Mouse (Mus musculus): ENCODE data around the gene Sertad2. TPM values are rescaled to one million over a fixed set of nuclear protein-coding genes. Genes with fewer than 3 reads are reported as not detected.

The Sertad2 gene
- polyA plus RNA-seq, 1 experiment from 2014 or later, result 23.6 TPM

DNA sequence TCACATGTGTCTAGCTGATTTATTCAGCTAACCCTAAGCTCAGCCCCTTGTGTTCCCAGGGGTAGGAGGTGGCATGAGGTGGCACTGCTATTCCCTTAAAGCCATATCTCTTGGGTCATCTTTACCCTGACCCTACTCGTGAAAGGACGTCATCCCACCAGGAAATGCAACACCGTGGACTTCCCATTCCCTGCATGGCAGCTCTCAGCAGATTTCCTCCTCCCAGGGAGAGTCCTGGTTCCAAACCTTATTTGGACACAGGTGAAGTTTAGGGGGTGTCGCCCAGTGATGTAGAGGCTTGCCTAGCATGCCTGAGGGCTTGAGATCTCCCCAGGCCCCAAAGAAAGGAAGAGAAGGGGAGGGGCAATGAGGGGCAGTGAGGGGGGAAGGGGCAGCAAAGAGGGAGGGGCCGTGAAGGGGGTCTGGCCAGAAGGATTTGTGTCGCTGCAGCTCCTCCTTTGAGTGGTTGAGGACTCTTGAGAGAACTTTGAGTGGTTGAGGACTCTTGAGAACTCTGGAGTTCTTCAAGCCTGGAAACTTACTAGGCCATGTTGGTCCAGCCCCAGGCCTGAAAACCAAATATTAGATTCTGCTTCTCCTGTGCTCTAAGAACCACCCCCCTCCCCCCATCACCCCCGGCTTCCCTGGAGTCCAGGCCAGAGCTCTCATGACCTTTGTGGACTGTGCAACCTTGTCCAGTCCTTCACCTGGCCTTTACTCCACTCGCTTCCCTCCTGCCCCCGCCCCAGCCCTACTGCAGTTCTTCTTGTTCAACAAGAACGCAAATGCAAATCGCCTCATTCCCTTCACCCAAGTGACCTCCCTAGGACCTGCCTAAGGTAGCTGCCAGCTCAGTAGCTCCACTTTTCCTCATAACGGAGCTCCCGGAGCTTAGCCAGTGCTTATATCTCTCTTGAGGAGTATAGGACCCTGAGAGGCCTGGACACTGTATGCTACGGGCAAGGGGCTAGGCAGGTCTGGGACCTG, 117.4 kb downstream of the Sertad2 start:
- Histone ChIP-seq H3K27me3 (ENCODE audit: control insufficient read depth, insufficient read depth, low read length) (no peaks in the 10 kb centered on the region), H3K4me2 (ENCODE audit: low read depth, severe bottlenecking) (no peak overlapping the region), H3K27ac (replicated peaks; ENCODE audit: low read depth, low read length) (no peak overlapping the region), H3K4me1 (ENCODE audit: control insufficient read depth, insufficient read depth, low read length) (peaks cover 8% of the 10 kb centered on the region), H3K9me3 (ENCODE audit: control insufficient read depth, low read length) (no peaks in the 10 kb centered on the region), H3K36me3 (ENCODE audit: control insufficient read depth, insufficient read depth, low read length) (no peaks in the 10 kb centered on the region), H3K9ac (ENCODE audit: low read length) (no peak overlapping the region), H3K4me3 (ENCODE audit: low read depth, low read length) (no peak overlapping the region)
- ATAC-seq (ENCODE audit: insufficient number of reproducible peaks, low FRiP score, low TSS enrichment, low read depth) (no peak), DNase-seq (ENCODE audit: low spot score) (no peak)
- WGBS, result 82% methylated on average over 14 of the region's 14 CpGs

GRCm38 (mm10) chr11:20661652-20662051, 118.6 kb downstream of the Sertad2 start:
- Histone ChIP-seq H3K4me1 (ENCODE audit: control insufficient read depth, insufficient read depth, low read length) (no peaks in the 10 kb centered on the region), H3K27ac (replicated peaks; ENCODE audit: low read depth, low read length) (no peak overlapping the region), H3K27me3 (ENCODE audit: control insufficient read depth, insufficient read depth, low read length) (no peaks in the 10 kb centered on the region), H3K9me3 (ENCODE audit: control insufficient read depth, low read length) (no peaks in the 10 kb centered on the region), H3K4me2 (ENCODE audit: low read depth, severe bottlenecking) (no peak overlapping the region), H3K9ac (ENCODE audit: low read length) (no peak overlapping the region), H3K36me3 (ENCODE audit: control insufficient read depth, insufficient read depth, low read length) (no peaks in the 10 kb centered on the region), H3K4me3 (ENCODE audit: low read depth, low read length) (no peak overlapping the region)
- DNase-seq (ENCODE audit: low spot score) (no peak), ATAC-seq (ENCODE audit: insufficient number of reproducible peaks, low FRiP score, low TSS enrichment, low read depth) (no peak)
- 43% methylated on average over 4 of the region's 4 CpGs for WGBS

- no peak for DNase-seq (ENCODE audit: low spot score)
- Histone ChIP-seq H3K27ac (replicated peaks; ENCODE audit: low read depth, low read length) (no peak overlapping the region), H3K9me3 (ENCODE audit: control insufficient read depth, low read length) (no peaks in the 10 kb centered on the region), H3K36me3 (ENCODE audit: control insufficient read depth, insufficient read depth, low read length) (no peaks in the 10 kb centered on the region), H3K9ac (ENCODE audit: low read length) (no peak overlapping the region), H3K27me3 (ENCODE audit: control insufficient read depth, insufficient read depth, low read length) (no peaks in the 10 kb centered on the region), H3K4me3 (ENCODE audit: low read depth, low read length) (no peak overlapping the region), H3K4me1 (ENCODE audit: control insufficient read depth, insufficient read depth, low read length) (no peaks in the 10 kb centered on the region), H3K4me2 (ENCODE audit: low read depth, severe bottlenecking) (no peak overlapping the region)
- 67% methylated on average over 7 of the region's 7 CpGs for WGBS
- no peak for ATAC-seq (ENCODE audit: insufficient number of reproducible peaks, low FRiP score, low TSS enrichment, low read depth)
Observed at GRCm38 (mm10) chr11:20662811-20663210, 119.8 kb downstream of the Sertad2 start.

- ATAC-seq (ENCODE audit: insufficient number of reproducible peaks, low FRiP score, low TSS enrichment, low read depth), result no peak
- H3K27me3 ChIP-seq (ENCODE audit: control insufficient read depth, insufficient read depth, low read length), result no peaks in the 10 kb centered on the region
- no peak overlapping the region for H3K4me3 ChIP-seq (ENCODE audit: low read depth, low read length)
- H3K9me3 ChIP-seq (ENCODE audit: control insufficient read depth, low read length), result no peaks in the 10 kb centered on the region
- no peaks in the 10 kb centered on the region for H3K4me1 ChIP-seq (ENCODE audit: control insufficient read depth, insufficient read depth, low read length)
- no peaks in the 10 kb centered on the region for H3K36me3 ChIP-seq (ENCODE audit: control insufficient read depth, insufficient read depth, low read length)
- WGBS, result 52% methylated on average over 5 of the region's 5 CpGs
- H3K9ac ChIP-seq (ENCODE audit: low read length), result no peak overlapping the region
- no peak for DNase-seq (ENCODE audit: low spot score)
- no peak overlapping the region for H3K27ac ChIP-seq (replicated peaks; ENCODE audit: low read depth, low read length)
- H3K4me2 ChIP-seq (ENCODE audit: low read depth, severe bottlenecking), result no peak overlapping the region
Observed at GRCm38 (mm10) chr11:20663580-20664198, 120.6 kb downstream of the Sertad2 start.

DNA sequence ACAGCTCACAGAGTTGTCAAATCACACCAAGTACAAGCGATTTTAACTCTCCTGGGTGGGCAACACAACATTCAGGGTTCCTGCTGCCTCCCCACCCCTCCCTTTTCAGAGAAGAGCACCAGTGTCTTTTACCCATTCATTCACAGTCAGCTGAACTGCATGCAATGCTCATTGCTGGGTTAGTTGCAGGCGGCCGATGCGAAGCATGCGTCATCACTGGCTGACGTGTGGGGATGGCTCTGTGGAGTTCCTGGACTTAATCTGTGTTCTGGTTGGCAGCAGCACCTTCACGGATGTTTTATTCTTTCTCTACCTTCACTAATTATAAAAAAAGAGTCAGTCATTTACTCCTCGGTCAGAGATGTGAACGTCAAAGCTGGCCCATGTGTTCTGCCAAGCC, 121.8 kb downstream of the Sertad2 start:
- WGBS, result 80% methylated on average over 9 of the region's 9 CpGs
- DNase-seq (ENCODE audit: low spot score), result no peak
- no peak for ATAC-seq (ENCODE audit: insufficient number of reproducible peaks, low FRiP score, low TSS enrichment, low read depth)
- H3K27ac ChIP-seq (replicated peaks; ENCODE audit: low read depth, low read length), result no peak overlapping the region
- H3K9me3 ChIP-seq (ENCODE audit: control insufficient read depth, low read length), result no peaks in the 10 kb centered on the region
- H3K9ac ChIP-seq (ENCODE audit: low read length), result no peak overlapping the region
- H3K4me1 ChIP-seq (ENCODE audit: control insufficient read depth, insufficient read depth, low read length), result peaks cover 3% of the 10 kb centered on the region; the same call in 1 of the 2 replicates
- no peak overlapping the region for H3K4me2 ChIP-seq (ENCODE audit: low read depth, severe bottlenecking)
- no peaks in the 10 kb centered on the region for H3K36me3 ChIP-seq (ENCODE audit: control insufficient read depth, insufficient read depth, low read length)
- no peak overlapping the region for H3K4me3 ChIP-seq (ENCODE audit: low read depth, low read length)
- no peaks in the 10 kb centered on the region for H3K27me3 ChIP-seq (ENCODE audit: control insufficient read depth, insufficient read depth, low read length)

DNA sequence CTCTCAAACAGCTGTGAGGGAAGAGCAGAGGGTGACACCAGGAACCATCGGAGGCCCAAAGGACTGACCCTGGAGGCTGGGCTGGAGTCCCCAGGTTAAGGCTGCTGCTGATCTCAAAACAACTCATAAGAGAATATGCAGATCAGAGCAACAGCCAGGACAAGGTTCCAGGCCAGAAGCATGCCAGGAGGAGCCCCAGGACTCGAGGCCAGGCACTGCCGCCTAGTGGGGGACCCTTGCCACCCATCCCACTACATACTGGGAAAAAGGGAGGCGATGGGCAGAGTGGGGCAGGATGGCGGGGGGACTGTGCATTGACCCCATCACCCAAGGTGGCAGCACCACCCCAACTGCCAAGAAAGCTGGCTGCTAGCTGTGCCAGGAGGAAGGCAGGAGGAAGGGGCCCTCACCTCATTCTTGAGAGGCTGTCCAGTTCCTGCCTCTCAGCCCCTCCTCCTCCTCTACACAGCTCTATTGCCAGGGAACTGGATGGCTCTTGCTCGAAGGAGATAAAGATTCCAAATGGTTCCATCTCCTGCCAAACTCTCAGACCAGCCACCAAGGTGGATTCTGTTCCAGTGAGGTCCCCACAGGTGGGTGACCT, 128.8 kb downstream of the Sertad2 start:
- H3K27ac ChIP-seq (replicated peaks; ENCODE audit: low read depth, low read length), result no peak overlapping the region
- no peaks in the 10 kb centered on the region for H3K9me3 ChIP-seq (ENCODE audit: control insufficient read depth, low read length)
- no peak overlapping the region for H3K9ac ChIP-seq (ENCODE audit: low read length)
- H3K4me2 ChIP-seq (ENCODE audit: low read depth, severe bottlenecking), result no peak overlapping the region
- ATAC-seq (ENCODE audit: insufficient number of reproducible peaks, low FRiP score, low TSS enrichment, low read depth) (0 out of 2 replicates have a peak, but pooled peaks have one; percentile 26), DNase-seq (ENCODE audit: low spot score) (no peak)
- 55% methylated on average over 6 of the region's 6 CpGs for WGBS
- H3K36me3 ChIP-seq (ENCODE audit: control insufficient read depth, insufficient read depth, low read length), result no peaks in the 10 kb centered on the region
- H3K27me3 ChIP-seq (ENCODE audit: control insufficient read depth, insufficient read depth, low read length), result no peaks in the 10 kb centered on the region
- H3K4me1 ChIP-seq (ENCODE audit: control insufficient read depth, insufficient read depth, low read length), result peaks cover 3% of the 10 kb centered on the region; the same call in 1 of the 2 replicates
- H3K4me3 ChIP-seq (ENCODE audit: low read depth, low read length), result no peak overlapping the region

DNA sequence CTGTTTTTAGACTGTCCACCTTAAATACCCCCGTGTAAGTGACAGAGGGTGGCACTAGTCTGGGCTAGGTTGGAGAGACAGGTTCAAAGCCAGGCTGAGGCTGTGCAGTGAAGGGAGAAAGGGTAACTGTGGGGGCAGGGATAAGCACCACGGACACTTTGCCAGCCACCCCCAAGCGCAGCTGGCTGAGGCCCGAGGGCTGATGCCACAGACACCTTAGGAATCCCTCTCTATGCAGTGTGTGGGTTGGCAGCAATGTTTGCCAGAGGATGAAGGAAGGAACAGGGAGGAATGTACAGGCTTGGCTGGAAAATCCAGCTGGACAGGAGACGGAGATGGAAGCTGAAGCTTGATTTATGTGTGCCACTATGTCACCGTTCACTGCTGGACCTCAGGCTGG, 129.5 kb downstream of the Sertad2 start:
- WGBS, result 77% methylated on average over 6 of the region's 6 CpGs
- no peaks in the 10 kb centered on the region for H3K27me3 ChIP-seq (ENCODE audit: control insufficient read depth, insufficient read depth, low read length)
- no peaks in the 10 kb centered on the region for H3K9me3 ChIP-seq (ENCODE audit: control insufficient read depth, low read length)
- H3K27ac ChIP-seq (replicated peaks; ENCODE audit: low read depth, low read length), result no peak overlapping the region
- peaks cover 3% of the 10 kb centered on the region; the same call in 1 of the 2 replicates for H3K4me1 ChIP-seq (ENCODE audit: control insufficient read depth, insufficient read depth, low read length)
- ATAC-seq (ENCODE audit: insufficient number of reproducible peaks, low FRiP score, low TSS enrichment, low read depth) (no peak), DNase-seq (ENCODE audit: low spot score) (no peak)
- H3K9ac ChIP-seq (ENCODE audit: low read length), result no peak overlapping the region
- no peak overlapping the region for H3K4me2 ChIP-seq (ENCODE audit: low read depth, severe bottlenecking)
- no peaks in the 10 kb centered on the region for H3K36me3 ChIP-seq (ENCODE audit: control insufficient read depth, insufficient read depth, low read length)
- no peak overlapping the region for H3K4me3 ChIP-seq (ENCODE audit: low read depth, low read length)

GRCm38 (mm10) chr11:20679396-20679795, 136.3 kb downstream of the Sertad2 start:
- Histone ChIP-seq H3K36me3 (ENCODE audit: control insufficient read depth, insufficient read depth, low read length) (no peaks in the 10 kb centered on the region), H3K4me1 (ENCODE audit: control insufficient read depth, insufficient read depth, low read length) (no peaks in the 10 kb centered on the region), H3K9ac (ENCODE audit: low read length) (no peak overlapping the region), H3K4me3 (ENCODE audit: low read depth, low read length) (no peak overlapping the region), H3K4me2 (ENCODE audit: low read depth, severe bottlenecking) (no peak overlapping the region), H3K27me3 (ENCODE audit: control insufficient read depth, insufficient read depth, low read length) (no peaks in the 10 kb centered on the region), H3K9me3 (ENCODE audit: control insufficient read depth, low read length) (no peaks in the 10 kb centered on the region), H3K27ac (replicated peaks; ENCODE audit: low read depth, low read length) (no peak overlapping the region)
- DNase-seq (ENCODE audit: low spot score), result no peak
- WGBS, result 79% methylated on average over 2 of the region's 2 CpGs
- no peak for ATAC-seq (ENCODE audit: insufficient number of reproducible peaks, low FRiP score, low TSS enrichment, low read depth)

Measured in limb, embryonic 11.5 days (tissue).